22 mouse cellular contexts compared by ENCODE assay signal in the genomic region with DNA sequence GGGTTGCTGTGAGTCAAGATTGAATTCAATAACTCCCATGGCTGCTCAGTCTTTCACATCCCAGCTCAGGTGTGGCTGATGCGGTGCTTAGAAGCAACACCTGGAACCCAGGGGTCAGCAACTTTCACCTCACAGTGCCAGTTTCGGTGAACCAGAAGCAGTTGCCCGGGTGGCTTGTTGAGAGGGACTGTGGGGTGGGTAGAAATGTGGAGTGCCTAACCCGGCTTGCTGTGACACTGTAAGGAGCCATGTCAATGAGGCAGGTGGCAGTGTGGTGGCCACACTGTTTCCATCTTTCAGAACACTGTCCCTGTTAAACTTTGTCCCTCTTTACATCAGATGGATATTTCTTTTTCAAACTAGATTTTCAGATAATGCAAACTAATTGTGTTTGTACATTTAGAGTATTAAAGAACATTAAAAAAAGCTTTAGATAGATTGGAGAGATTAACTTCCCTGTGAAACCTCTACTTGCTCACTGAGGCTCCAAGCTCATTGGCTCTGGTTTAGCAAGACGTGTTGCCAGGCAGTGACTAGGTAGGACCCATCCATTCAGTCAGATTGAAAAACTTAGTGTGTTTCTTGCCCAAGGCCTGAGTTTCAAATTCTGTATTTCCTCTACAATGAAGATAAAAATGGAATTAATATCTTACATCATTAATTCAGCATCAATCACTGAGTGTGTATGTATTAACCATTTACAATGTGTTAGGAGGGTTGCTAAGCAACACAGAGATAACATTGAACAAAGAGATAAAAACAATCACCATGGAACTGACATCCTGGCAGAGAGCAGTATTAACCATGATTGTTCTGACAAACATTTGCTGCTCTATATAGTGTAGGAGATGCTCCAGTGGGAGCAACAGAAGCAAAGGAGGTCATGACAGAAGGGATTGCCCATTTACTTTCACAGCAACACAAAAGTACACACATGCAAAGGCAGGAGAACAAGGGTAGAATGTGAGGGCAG.
A peak's percentile ranks its signal among the peaks of the same experiment; 100 is the strongest.
DNase-seq lines count a peak whose midpoint lies in the region; ATAC-seq and TF ChIP-seq lines count a peak whose summit lies in the region.
"Had no signal": no experiment of that assay in that cellular context is flagged by ENCODE, and none has a peak within 500 bp of the region (broad histone marks: within the 10 kb centered on the region; RNA-seq: fewer than 3 reads in every experiment).

No protein-coding gene starts in this region.

- no peak for TF ChIP-seq CTCF in heart, adult 2 months (IDR thresholded peaks at IDR 0.05)
- TF ChIP-seq CTCF in midbrain, postnatal 0 days (IDR thresholded peaks at IDR 0.05), result no peak

- no peak overlapping the region for H3K9ac ChIP-seq in forebrain, embryonic 16.5 days (replicated peaks; ENCODE audit: low read depth, low read length)
- no peak overlapping the region for H3K9ac ChIP-seq in forebrain, embryonic 11.5 days (ENCODE audit: low read length)
- H3K9ac ChIP-seq in heart, adult 2 months (ENCODE audit: low read depth, low read length), result no peak overlapping the region
- H3K9ac ChIP-seq in hindbrain, embryonic 15.5 days, result no peak overlapping the region
- H3K9ac ChIP-seq in midbrain, postnatal 0 days (replicated peaks; ENCODE audit: low read length, poor library complexity, severe bottlenecking), result no peak overlapping the region
- H3K9ac ChIP-seq: embryonic facial prominence, embryonic 15.5 days; forebrain, embryonic 12.5 days; heart, embryonic 12.5 days had no signal

- no peak overlapping the region for H3K4me2 ChIP-seq in forebrain, embryonic 16.5 days (ENCODE audit: low read length)
- no peak overlapping the region for H3K4me2 ChIP-seq in forebrain, embryonic 11.5 days (ENCODE audit: low read depth, low read length, severe bottlenecking)
- no peak overlapping the region for H3K4me2 ChIP-seq in hindbrain, embryonic 15.5 days
- no peak overlapping the region for H3K4me2 ChIP-seq in midbrain, postnatal 0 days (ENCODE audit: low read depth, low read length, poor library complexity, severe bottlenecking)
- H3K4me2 ChIP-seq: embryonic facial prominence, embryonic 15.5 days; forebrain, embryonic 12.5 days; heart, embryonic 12.5 days had no signal

- H3K27me3 ChIP-seq in forebrain, embryonic 16.5 days (replicated peaks; ENCODE audit: control insufficient read depth, insufficient read depth, low read length), result no peaks in the 10 kb centered on the region
- no peaks in the 10 kb centered on the region for H3K27me3 ChIP-seq in forebrain, embryonic 11.5 days (ENCODE audit: control insufficient read depth, insufficient read depth, low read length)
- H3K27me3 ChIP-seq in heart, adult 2 months (ENCODE audit: control insufficient read depth, insufficient read depth, low read length), result no peaks in the 10 kb centered on the region
- H3K27me3 ChIP-seq in heart, embryonic 10.5 days (ENCODE audit: insufficient read depth, poor library complexity, severe bottlenecking), result no peaks in the 10 kb centered on the region
- H3K27me3 ChIP-seq in hindbrain, embryonic 15.5 days, result no peaks in the 10 kb centered on the region
- H3K27me3 ChIP-seq in hindbrain, embryonic 10.5 days (ENCODE audit: insufficient read depth, poor library complexity, severe bottlenecking), result no peaks in the 10 kb centered on the region
- no peaks in the 10 kb centered on the region for H3K27me3 ChIP-seq in midbrain, postnatal 0 days (ENCODE audit: insufficient read depth, low read length)
- no peaks in the 10 kb centered on the region for H3K27me3 ChIP-seq in midbrain, embryonic 10.5 days (ENCODE audit: low read depth, poor library complexity, severe bottlenecking)
- H3K27me3 ChIP-seq: embryonic facial prominence, embryonic 15.5 days; forebrain, embryonic 12.5 days; heart, embryonic 12.5 days had no signal

- H3K27ac ChIP-seq in forebrain, embryonic 16.5 days (ENCODE audit: low read length), result no peak overlapping the region
- H3K27ac ChIP-seq in forebrain, embryonic 11.5 days (ENCODE audit: low read depth, low read length), result no peak overlapping the region
- peak overlapping the region; percentile 17; the same call in 1 of the 2 replicates for H3K27ac ChIP-seq in heart, adult 2 months
- H3K27ac ChIP-seq in heart, embryonic 10.5 days, result no peak overlapping the region
- no peak overlapping the region for H3K27ac ChIP-seq in hindbrain, embryonic 15.5 days (replicated peaks)
- H3K27ac ChIP-seq in hindbrain, embryonic 10.5 days, result no peak overlapping the region
- no peak overlapping the region for H3K27ac ChIP-seq in midbrain, postnatal 0 days (ENCODE audit: low read depth, low read length)
- no peak overlapping the region for H3K27ac ChIP-seq in midbrain, embryonic 10.5 days (replicated peaks)
- H3K27ac ChIP-seq: embryonic facial prominence, embryonic 15.5 days; forebrain, embryonic 12.5 days had no signal

- H3K4me3 ChIP-seq in forebrain, embryonic 16.5 days (replicated peaks; ENCODE audit: low read length), result no peak overlapping the region
- no peak overlapping the region for H3K4me3 ChIP-seq in forebrain, embryonic 11.5 days (ENCODE audit: low read depth, low read length)
- no peak overlapping the region for H3K4me3 ChIP-seq in heart, adult 2 months
- no peak overlapping the region for H3K4me3 ChIP-seq in heart, embryonic 10.5 days
- H3K4me3 ChIP-seq in hindbrain, embryonic 15.5 days, result no peak overlapping the region
- H3K4me3 ChIP-seq in hindbrain, embryonic 10.5 days, result no peak overlapping the region
- H3K4me3 ChIP-seq in midbrain, postnatal 0 days (ENCODE audit: low read depth, low read length), result no peak overlapping the region
- no peak overlapping the region for H3K4me3 ChIP-seq in midbrain, embryonic 10.5 days
- H3K4me3 ChIP-seq: embryonic facial prominence, embryonic 15.5 days; erythroblast, embryonic 14.5 days; forebrain, embryonic 12.5 days; heart, embryonic 12.5 days had no signal

- ATAC-seq in forebrain, embryonic 16.5 days, result peak; percentile 45; the same call in 1 of the 2 replicates
- ATAC-seq in forebrain, embryonic 11.5 days (replicated peaks; ENCODE audit: low FRiP score), result no peak
- ATAC-seq in hindbrain, embryonic 15.5 days (ENCODE audit: low FRiP score, low read depth), result peak; percentile 45; the same call in 1 of the 2 replicates
- ATAC-seq in midbrain, postnatal 0 days (ENCODE audit: low FRiP score), result peak; percentile 52; the same call in 1 of the 2 replicates
- ATAC-seq: inflammation-experienced regulatory T-cells, adult 6 months; intestine, postnatal 0 days had no signal

- no peak for TF ChIP-seq EP300 in heart, adult 2 months (IDR thresholded peaks at IDR 0.05; ENCODE audit: insufficient read depth, low read depth, low read length)

- no peaks in the 10 kb centered on the region for H3K36me3 ChIP-seq in forebrain, embryonic 16.5 days (ENCODE audit: control insufficient read depth, insufficient read depth)
- no peaks in the 10 kb centered on the region for H3K36me3 ChIP-seq in forebrain, embryonic 11.5 days (ENCODE audit: control insufficient read depth, insufficient read depth, low read length)
- peaks cover 2% of the 10 kb centered on the region; the same call in 1 of the 2 replicates for H3K36me3 ChIP-seq in heart, adult 2 months (ENCODE audit: control insufficient read depth, insufficient read depth, low read length)
- no peaks in the 10 kb centered on the region for H3K36me3 ChIP-seq in heart, embryonic 10.5 days
- H3K36me3 ChIP-seq in hindbrain, embryonic 15.5 days, result no peaks in the 10 kb centered on the region
- no peaks in the 10 kb centered on the region for H3K36me3 ChIP-seq in hindbrain, embryonic 10.5 days
- H3K36me3 ChIP-seq in midbrain, postnatal 0 days (ENCODE audit: insufficient read depth, low read length), result no peaks in the 10 kb centered on the region
- H3K36me3 ChIP-seq in midbrain, embryonic 10.5 days, result no peaks in the 10 kb centered on the region
- H3K36me3 ChIP-seq: embryonic facial prominence, embryonic 15.5 days; forebrain, embryonic 12.5 days; heart, embryonic 12.5 days had no signal

- DNase-seq in forebrain, embryonic 11.5 days (ENCODE audit: low spot score), result no peak
- no peak for DNase-seq in heart, adult 2 months
- no peak for DNase-seq in heart, embryonic 10.5 days (ENCODE audit: low spot score)
- DNase-seq in hindbrain, embryonic 10.5 days (ENCODE audit: low spot score), result no peak
- no peak for DNase-seq in midbrain, postnatal 0 days (ENCODE audit: low spot score)
- DNase-seq in midbrain, embryonic 10.5 days (ENCODE audit: low spot score), result no peak
- DNase-seq: adrenal gland, postnatal 10 days; cerebellum, adult 11 months; cerebellum, adult 8-10 months; cerebellum, postnatal 14 days; embryo, embryonic 11 days; gastrocnemius, postnatal 25 days; heart, postnatal 4 days; kidney, adult 8-10 months had no signal

- intact Hi-C loops in heart, adult 2 months (cut with DNase I), result no loop called here

- H3K4me1 ChIP-seq in forebrain, embryonic 16.5 days (replicated peaks; ENCODE audit: control insufficient read depth, insufficient read depth, low read length), result no peaks in the 10 kb centered on the region
- no peaks in the 10 kb centered on the region for H3K4me1 ChIP-seq in forebrain, embryonic 11.5 days (replicated peaks; ENCODE audit: control insufficient read depth, insufficient read depth, low read length)
- peaks cover 6% of the 10 kb centered on the region for H3K4me1 ChIP-seq in heart, adult 2 months (ENCODE audit: control insufficient read depth, insufficient read depth, low read length)
- H3K4me1 ChIP-seq in heart, embryonic 10.5 days, result no peaks in the 10 kb centered on the region
- H3K4me1 ChIP-seq in hindbrain, embryonic 15.5 days (replicated peaks), result no peaks in the 10 kb centered on the region; the same call in 1 of the 2 replicates
- no peaks in the 10 kb centered on the region for H3K4me1 ChIP-seq in hindbrain, embryonic 10.5 days (replicated peaks)
- 0 out of 2 replicates have a peak, but pooled peaks cover 3% of the 10 kb centered on the region for H3K4me1 ChIP-seq in midbrain, postnatal 0 days (ENCODE audit: insufficient read depth, low read length)
- H3K4me1 ChIP-seq in midbrain, embryonic 10.5 days, result no peaks in the 10 kb centered on the region
- H3K4me1 ChIP-seq: embryonic facial prominence, embryonic 15.5 days; forebrain, embryonic 12.5 days; heart, embryonic 12.5 days had no signal

- WGBS in forebrain, embryonic 16.5 days, result 92% methylated on average over 5 of the region's 5 CpGs
- 86% methylated on average over 5 of the region's 5 CpGs for WGBS in forebrain, embryonic 11.5 days
- WGBS in heart, adult 2 months, result 86% methylated on average over 5 of the region's 5 CpGs
- 81% methylated on average over 5 of the region's 5 CpGs for WGBS in heart, embryonic 10.5 days
- WGBS in hindbrain, embryonic 15.5 days, result 83% methylated on average over 5 of the region's 5 CpGs
- WGBS in hindbrain, embryonic 10.5 days, result 85% methylated on average over 5 of the region's 5 CpGs
- WGBS in midbrain, postnatal 0 days, result 86% methylated on average over 5 of the region's 5 CpGs
- 91% methylated on average over 5 of the region's 5 CpGs for WGBS in midbrain, embryonic 10.5 days

- no peaks in the 10 kb centered on the region for H3K79me2 ChIP-seq in heart, adult 2 months (replicated peaks; ENCODE audit: control insufficient read depth, insufficient read depth, low read length)

- H3K9me3 ChIP-seq in forebrain, embryonic 16.5 days (ENCODE audit: control insufficient read depth, low read length), result no peaks in the 10 kb centered on the region
- no peaks in the 10 kb centered on the region for H3K9me3 ChIP-seq in forebrain, embryonic 11.5 days (ENCODE audit: control insufficient read depth, low read length)
- no peaks in the 10 kb centered on the region for H3K9me3 ChIP-seq in heart, embryonic 10.5 days
- no peaks in the 10 kb centered on the region for H3K9me3 ChIP-seq in hindbrain, embryonic 15.5 days
- no peaks in the 10 kb centered on the region for H3K9me3 ChIP-seq in hindbrain, embryonic 10.5 days
- H3K9me3 ChIP-seq in midbrain, postnatal 0 days (ENCODE audit: low read length), result no peaks in the 10 kb centered on the region
- H3K9me3 ChIP-seq in midbrain, embryonic 10.5 days (replicated peaks), result no peaks in the 10 kb centered on the region
- H3K9me3 ChIP-seq: embryonic facial prominence, embryonic 15.5 days; forebrain, embryonic 12.5 days; heart, embryonic 12.5 days had no signal

- no peak for TF ChIP-seq POLR2A in heart, adult 2 months (IDR thresholded peaks at IDR 0.05; ENCODE audit: insufficient read depth, low read depth, low read length)
